Mouse (Mus musculus) thymus, postnatal 0 days (tissue): ENCODE data around the gene Abhd14a. TPM values are rescaled to one million over a fixed set of nuclear protein-coding genes. Genes with fewer than 3 reads are reported as not detected.
A peak's percentile ranks its signal among the peaks of the same experiment; 100 is the strongest.

Experiments used
- DNase-seq: peaks from one replicate; pipeline ENCODE4 v3.0.0-alpha.2; 2015; ENCODE audit warnings: low spot score
- polyA plus RNA-seq: library from polyadenylated mRNA; unstranded; fragments of >200 nt; fragmentation: Nextera tagmentation; extraction: Ambion mirVana; gene quantifications from 2 replicates; pipeline ENCODE4 v1.2.1, GENCODE M21; 2015

Gene Abhd14a
- polyA plus RNA-seq, 1 experiment from 2014 or later: 15.7 TPM

- peak; percentile 44 for DNase-seq
Observed at GRCm38 (mm10) chr9:106453271-106454070, 6.0 kb upstream of the Abhd14a start, which contains the start of gene Pcbp4. Pcbp4 (plus strand) TSS chr9:106453291.

GRCm38 (mm10) chr9:106452821-106453220, 5.3 kb upstream of the Abhd14a start:
- no peak for DNase-seq

GRCm38 (mm10) chr9:106452351-106452750, 4.9 kb upstream of the Abhd14a start:
- no peak for DNase-seq

- DNase-seq: no peak
Observed at GRCm38 (mm10) chr9:106451899-106452298, 4.4 kb upstream of the Abhd14a start.

- no peak for DNase-seq
Observed at GRCm38 (mm10) chr9:106451298-106451697, 3.8 kb upstream of the Abhd14a start.

GRCm38 (mm10) chr9:106450661-106451060, 3.2 kb upstream of the Abhd14a start:
- no peak for DNase-seq

- no peak for DNase-seq
Observed at GRCm38 (mm10) chr9:106449947-106450346, 2.5 kb upstream of the Abhd14a start.

- peak; percentile 71 for DNase-seq
Observed at GRCm38 (mm10) chr9:106448498-106449031, 1.1 kb upstream of the Abhd14a start.

GRCm38 (mm10) chr9:106447951-106448350, 473 bp upstream of the Abhd14a start:
- no peak for DNase-seq

GRCm38 (mm10) chr9:106444836-106445235, 2.6 kb downstream of the Abhd14a start:
- DNase-seq: no peak

- no peak for DNase-seq
Observed at GRCm38 (mm10) chr9:106442680-106443079, 4.8 kb downstream of the Abhd14a start.

- DNase-seq: no peak
Observed at GRCm38 (mm10) chr9:106436566-106436965, 10.9 kb downstream of the Abhd14a start.

- DNase-seq: no peak
Observed at GRCm38 (mm10) chr9:106433389-106433788, 14.1 kb downstream of the Abhd14a start.

GRCm38 (mm10) chr9:106430015-106430264, 17.5 kb downstream of the Abhd14a start:
- no peak for DNase-seq

- DNase-seq: peak; percentile 97
Observed at GRCm38 (mm10) chr9:106429221-106430014, 18.1 kb downstream of the Abhd14a start, which contains the start of gene Rpl29. Rpl29 (plus strand) TSS chr9:106429454.

- DNase-seq: no peak
Observed at GRCm38 (mm10) chr9:106428719-106429220, 18.7 kb downstream of the Abhd14a start.

- peak; percentile 83 for DNase-seq
Observed at GRCm38 (mm10) chr9:106421865-106422160, 25.7 kb downstream of the Abhd14a start.

- no peak for DNase-seq
Observed at GRCm38 (mm10) chr9:106421033-106421864, 26.2 kb downstream of the Abhd14a start.

GRCm38 (mm10) chr9:106420608-106421007, 26.9 kb downstream of the Abhd14a start:
- DNase-seq: no peak

- DNase-seq: no peak
Observed at GRCm38 (mm10) chr9:106417841-106418625, 29.4 kb downstream of the Abhd14a start.

- no peak for DNase-seq
Observed at GRCm38 (mm10) chr9:106416826-106417225, 30.7 kb downstream of the Abhd14a start.
